Mouse (Mus musculus) neural tube, embryonic 11.5 days (tissue): ENCODE results near the gene Zfp64. TPM values are rescaled to one million over a fixed set of nuclear protein-coding genes. Genes with fewer than 3 reads are reported as not detected.

Source experiments
- ATAC-seq: fragments of 200-750 bp; cut with Nextera tagmentation; 2 replicates; pipeline ENCODE4 v1.8.0; 2017; ENCODE audit warnings: moderate number of reproducible peaks, mild to moderate bottlenecking, moderate TSS enrichment, moderate library complexity; ENCODE audit not compliant: insufficient read depth, low FRiP score, low TSS enrichment
- DNase-seq: peaks from one replicate; pipeline ENCODE4 v3.0.0-alpha.2; 2015; ENCODE audit warnings: low spot score
- H3K27ac ChIP-seq: fragments of 300-500 bp; sonication (generic); 2 replicates; pipeline ENCODE4 v1.5.1; 2014; ENCODE audit warnings: low read depth, mild to moderate bottlenecking, low read length
- H3K27me3 ChIP-seq: fragments of 300-500 bp; sonication (generic); 2 replicates; pipeline ENCODE4 v1.6.1; 2014; ENCODE audit warnings: mild to moderate bottlenecking, low read length, mixed read lengths; ENCODE audit not compliant: control insufficient read depth, insufficient read depth
- H3K36me3 ChIP-seq: fragments of 300-500 bp; sonication (generic); 2 replicates; pipeline ENCODE4 v1.6.1; 2014; ENCODE audit warnings: mild to moderate bottlenecking, low read length, moderate library complexity, mixed read lengths; ENCODE audit not compliant: control insufficient read depth, insufficient read depth
- H3K4me1 ChIP-seq: fragments of 300-500 bp; sonication (generic); 2 replicates; pipeline ENCODE4 v1.6.1; 2014; ENCODE audit warnings: low read length, mixed read lengths; ENCODE audit not compliant: control insufficient read depth, insufficient read depth
- H3K4me2 ChIP-seq: fragments of 300-500 bp; sonication (generic); 2 replicates; pipeline ENCODE4 v1.6.1; 2014; ENCODE audit warnings: low read depth, mild to moderate bottlenecking, moderate library complexity
- H3K4me3 ChIP-seq: fragments of 300-500 bp; sonication (generic); 2 replicates; pipeline ENCODE4 v1.5.1; 2014; ENCODE audit warnings: low read depth, low read length
- H3K9ac ChIP-seq: fragments of 300-500 bp; sonication (generic); 2 replicates; pipeline ENCODE4 v1.6.1; 2014; ENCODE audit warnings: mild to moderate bottlenecking, low read length
- H3K9me3 ChIP-seq: fragments of 300-500 bp; sonication (generic); 2 replicates; pipeline ENCODE4 v1.6.1; 2016; ENCODE audit warnings: low read length; ENCODE audit not compliant: control insufficient read depth
- WGBS: fragments of 180-500 bp; shearing (Covaris S2); extraction: QIAGEN DNeasy Blood & Tissue Kit; methylation state at CpG from one replicate; pipeline ENCODE4 v1.1.7; 2014; 5-methylcytosine and 5-hydroxymethylcytosine counted together
- polyA plus RNA-seq: library from polyadenylated mRNA; unstranded; fragments of >200 nt; fragmentation: Nextera tagmentation; extraction: Ambion mirVana; gene quantifications from 2 replicates; pipeline ENCODE4 v1.2.1, GENCODE M21; 2014

Zfp64 gene
- polyA plus RNA-seq, 1 experiment from 2014 or later = 35.1 TPM

- H3K27ac ChIP-seq = no peak overlapping the region
- no peaks in the 10 kb centered on the region for H3K27me3 ChIP-seq
- 81% methylated on average over 6 of the region's 6 CpGs for WGBS
- H3K9ac ChIP-seq = no peak overlapping the region
- DNase-seq = no peak
- peaks cover 7% of the 10 kb centered on the region for H3K36me3 ChIP-seq
- no peaks in the 10 kb centered on the region for H3K4me1 ChIP-seq
- no peak overlapping the region for H3K4me2 ChIP-seq
- no peak for ATAC-seq
- H3K9me3 ChIP-seq = no peaks in the 10 kb centered on the region
- H3K4me3 ChIP-seq = no peak overlapping the region
Measured at GRCm38 (mm10) chr2:168936896-168937295, 18.5 kb downstream of the Zfp64 start.

- no peak for DNase-seq
- Histone ChIP-seq H3K4me2 (no peak overlapping the region), H3K4me1 (no peaks in the 10 kb centered on the region), H3K27me3 (no peaks in the 10 kb centered on the region), H3K36me3 (peaks cover 12% of the 10 kb centered on the region), H3K9ac (no peak overlapping the region), H3K27ac (no peak overlapping the region), H3K4me3 (no peak overlapping the region), H3K9me3 (no peaks in the 10 kb centered on the region)
- WGBS = 82% methylated on average over 35 of the region's 35 CpGs
- ATAC-seq = no peak
Measured at GRCm38 (mm10) chr2:168935165-168935564, 20.2 kb downstream of the Zfp64 start.

DNA sequence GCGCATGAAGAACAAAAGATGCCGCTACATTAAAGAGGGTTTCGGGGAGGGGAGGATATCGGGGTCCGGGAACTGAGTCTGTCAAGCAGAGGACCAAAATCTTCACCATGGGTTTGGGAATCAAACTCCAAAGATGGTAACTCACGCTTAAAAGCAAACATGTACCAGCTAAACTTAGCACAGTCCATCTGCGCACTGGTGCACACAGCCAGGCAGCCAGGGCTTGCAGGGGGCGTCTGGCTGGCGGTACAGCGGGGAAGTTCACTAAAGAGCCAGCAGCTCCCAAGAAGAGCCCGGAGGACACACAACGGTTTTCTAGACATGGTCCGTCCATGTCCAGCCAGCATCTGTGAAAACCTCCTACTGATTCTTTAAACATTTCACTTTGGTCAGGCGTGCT is 23.7 kb downstream of the Zfp64 start:
- H3K27ac ChIP-seq = no peak overlapping the region
- 93% methylated on average over 14 of the region's 14 CpGs for WGBS
- no peaks in the 10 kb centered on the region for H3K4me1 ChIP-seq
- no peaks in the 10 kb centered on the region for H3K27me3 ChIP-seq
- DNase-seq (no peak), ATAC-seq (no peak)
- H3K4me2 ChIP-seq = no peak overlapping the region
- H3K4me3 ChIP-seq = no peak overlapping the region
- no peak overlapping the region for H3K9ac ChIP-seq
- peaks cover 11% of the 10 kb centered on the region for H3K36me3 ChIP-seq
- H3K9me3 ChIP-seq = no peaks in the 10 kb centered on the region

GRCm38 (mm10) chr2:168929691-168930090 is 25.7 kb downstream of the Zfp64 start:
- DNase-seq (peak; percentile 75), ATAC-seq (no peak)
- Histone ChIP-seq H3K4me1 (no peaks in the 10 kb centered on the region), H3K4me2 (no peak overlapping the region), H3K27ac (no peak overlapping the region), H3K9me3 (no peaks in the 10 kb centered on the region), H3K27me3 (no peaks in the 10 kb centered on the region), H3K4me3 (no peak overlapping the region), H3K9ac (no peak overlapping the region), H3K36me3 (peaks cover 18% of the 10 kb centered on the region)
- WGBS = 36% methylated on average over 10 of the region's 10 CpGs

DNA sequence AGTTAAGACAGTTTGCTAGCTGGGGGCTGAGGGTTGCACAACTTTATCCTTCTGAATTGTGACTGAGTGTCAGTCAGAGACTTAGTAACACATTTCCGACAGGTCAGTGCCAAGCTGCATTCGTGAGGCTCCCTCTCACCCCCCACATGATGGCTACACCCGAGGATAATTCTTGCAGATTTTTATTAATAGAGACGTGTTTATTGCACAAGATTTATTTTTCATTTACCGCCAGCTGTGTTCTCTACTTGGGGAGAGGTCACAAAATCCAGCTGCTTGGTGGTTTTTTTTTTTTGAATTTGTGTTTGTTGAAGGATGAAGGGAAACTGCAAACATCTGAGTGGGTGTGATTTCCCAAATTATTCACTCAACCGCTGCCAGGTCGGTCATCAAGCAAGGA is 28.0 kb downstream of the Zfp64 start:
- ATAC-seq (no peak), DNase-seq (no peak)
- WGBS = 94% methylated on average over 7 of the region's 7 CpGs
- H3K4me2 ChIP-seq = no peak overlapping the region
- no peaks in the 10 kb centered on the region for H3K27me3 ChIP-seq
- H3K9me3 ChIP-seq = no peaks in the 10 kb centered on the region
- H3K9ac ChIP-seq = no peak overlapping the region
- no peaks in the 10 kb centered on the region for H3K4me1 ChIP-seq
- H3K36me3 ChIP-seq = peaks cover 14% of the 10 kb centered on the region
- H3K4me3 ChIP-seq = no peak overlapping the region
- no peak overlapping the region for H3K27ac ChIP-seq

- no peak for ATAC-seq
Measured at GRCm38 (mm10) chr2:168926257-168926810, 29.1 kb downstream of the Zfp64 start.

GRCm38 (mm10) chr2:168923706-168924105 is 31.7 kb downstream of the Zfp64 start:
- no peak overlapping the region for H3K4me2 ChIP-seq
- no peak for ATAC-seq
- no peaks in the 10 kb centered on the region for H3K27me3 ChIP-seq
- no peak overlapping the region for H3K9ac ChIP-seq
- no peaks in the 10 kb centered on the region for H3K4me1 ChIP-seq
- WGBS = 16% methylated on average over 9 of the region's 9 CpGs
- H3K4me3 ChIP-seq = no peak overlapping the region
- DNase-seq = peak; percentile 63
- H3K27ac ChIP-seq = no peak overlapping the region
- H3K36me3 ChIP-seq = peaks cover 7% of the 10 kb centered on the region
- no peaks in the 10 kb centered on the region for H3K9me3 ChIP-seq

More at GRCm38 (mm10) chr2:168926257-168926810, 29.1 kb downstream of the Zfp64 start:
- peaks cover 10% of the 10 kb centered on the region for H3K36me3 ChIP-seq
- H3K4me3 ChIP-seq = no peak overlapping the region
- no peak overlapping the region for H3K27ac ChIP-seq
- no peaks in the 10 kb centered on the region for H3K9me3 ChIP-seq
- no peak for DNase-seq
- H3K4me1 ChIP-seq = no peaks in the 10 kb centered on the region
- H3K4me2 ChIP-seq = no peak overlapping the region
- H3K27me3 ChIP-seq = no peaks in the 10 kb centered on the region
- H3K9ac ChIP-seq = no peak overlapping the region
- WGBS = 90% methylated on average over 37 of the region's 37 CpGs

DNA sequence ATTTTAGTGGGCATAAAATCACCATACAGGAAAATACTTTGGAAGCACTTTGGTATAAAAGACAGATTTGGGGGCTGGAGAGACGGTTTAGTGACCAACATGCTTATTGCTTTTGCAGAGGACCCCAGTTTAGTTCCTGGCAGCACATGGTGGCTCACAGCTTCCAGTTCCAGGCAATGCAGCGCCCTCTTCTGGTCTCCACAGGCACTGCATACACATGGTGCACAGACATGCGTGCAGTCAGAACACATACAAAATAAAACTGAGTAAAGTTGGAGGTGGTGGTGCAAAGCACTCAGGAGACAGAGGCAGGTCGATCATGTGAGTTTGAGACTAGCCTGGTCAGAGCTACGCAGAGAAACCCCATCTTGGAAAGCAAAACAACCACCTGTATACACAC is 32.9 kb downstream of the Zfp64 start:
- DNase-seq = no peak
- Histone ChIP-seq H3K4me3 (no peak overlapping the region), H3K9ac (no peak overlapping the region), H3K4me1 (no peaks in the 10 kb centered on the region), H3K27me3 (no peaks in the 10 kb centered on the region), H3K4me2 (no peak overlapping the region), H3K36me3 (peaks cover 7% of the 10 kb centered on the region), H3K9me3 (no peaks in the 10 kb centered on the region), H3K27ac (no peak overlapping the region)
- ATAC-seq = no peak
- 87% methylated on average over 5 of the region's 5 CpGs for WGBS

DNA sequence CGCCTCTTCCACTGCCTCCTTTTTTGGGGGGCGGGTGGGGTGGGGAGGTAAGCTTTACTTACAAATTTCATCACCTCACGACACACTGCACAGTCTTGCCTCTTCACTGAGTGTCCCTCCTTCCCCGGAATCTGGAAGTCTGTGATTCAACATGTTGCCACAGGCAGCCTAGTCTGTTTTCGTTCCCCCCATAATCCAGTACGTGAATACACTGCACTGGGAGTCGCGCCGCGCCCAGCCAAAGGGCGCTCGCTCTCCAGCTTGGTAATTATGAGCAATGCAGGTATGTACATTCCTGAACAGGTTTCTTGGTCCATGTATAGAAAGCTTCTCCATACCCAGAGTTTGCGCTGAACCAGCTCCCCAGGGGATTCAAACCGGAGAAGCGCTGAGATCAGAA is 35.4 kb downstream of the Zfp64 start:
- H3K4me3 ChIP-seq = no peak overlapping the region
- no peaks in the 10 kb centered on the region for H3K4me1 ChIP-seq
- H3K27ac ChIP-seq = no peak overlapping the region
- DNase-seq = no peak
- H3K4me2 ChIP-seq = no peak overlapping the region
- 68% methylated on average over 15 of the region's 15 CpGs for WGBS
- ATAC-seq = no peak
- H3K27me3 ChIP-seq = no peaks in the 10 kb centered on the region
- no peaks in the 10 kb centered on the region for H3K9me3 ChIP-seq
- H3K9ac ChIP-seq = no peak overlapping the region
- H3K36me3 ChIP-seq = no peaks in the 10 kb centered on the region
